Mouse (Mus musculus): Measurements from ENCODE around the gene Srsf10. TPM values are rescaled to one million over a fixed set of nuclear protein-coding genes. Genes with fewer than 3 reads are reported as not detected.

The Srsf10 gene
- polyA plus RNA-seq, 1 experiment: 193 TPM

GRCm38 (mm10) chr4:135880576-135880975 lies 25.0 kb downstream of the Srsf10 start:
- H3K4me3 ChIP-seq (ENCODE audit: insufficient read depth, low read length): no peak overlapping the region
- H3K4me1 ChIP-seq (ENCODE audit: control insufficient read depth, insufficient read depth, low read length): peaks cover 12% of the 10 kb centered on the region
- H3K27ac ChIP-seq (ENCODE audit: insufficient read depth, low read length): no peak overlapping the region
- TF ChIP-seq POLR2A (IDR thresholded peaks at IDR 0.05; ENCODE audit: low read depth, low read length): no peak
- no peak for TF ChIP-seq CTCF (IDR thresholded peaks at IDR 0.05; ENCODE audit: borderline replicate concordance, insufficient read depth, low read length)

- H3K27ac ChIP-seq (ENCODE audit: insufficient read depth, low read length): no peak overlapping the region
- TF ChIP-seq CTCF (IDR thresholded peaks at IDR 0.05; ENCODE audit: borderline replicate concordance, insufficient read depth, low read length): no peak
- no peak for TF ChIP-seq POLR2A (IDR thresholded peaks at IDR 0.05; ENCODE audit: low read depth, low read length)
- H3K4me3 ChIP-seq (ENCODE audit: insufficient read depth, low read length): no peak overlapping the region
- H3K4me1 ChIP-seq (ENCODE audit: control insufficient read depth, insufficient read depth, low read length): peaks cover 8% of the 10 kb centered on the region; the same call in 1 of the 2 replicates
Observed at GRCm38 (mm10) chr4:135882023-135882422, 26.5 kb downstream of the Srsf10 start.

- no peak overlapping the region for H3K4me3 ChIP-seq (ENCODE audit: insufficient read depth, low read length)
- peaks cover 8% of the 10 kb centered on the region; the same call in 1 of the 2 replicates for H3K4me1 ChIP-seq (ENCODE audit: control insufficient read depth, insufficient read depth, low read length)
- no peak overlapping the region for H3K27ac ChIP-seq (ENCODE audit: insufficient read depth, low read length)
- TF ChIP-seq CTCF (IDR thresholded peaks at IDR 0.05; ENCODE audit: borderline replicate concordance, insufficient read depth, low read length) (no peak), POLR2A (IDR thresholded peaks at IDR 0.05; ENCODE audit: low read depth, low read length) (no peak)
Observed at GRCm38 (mm10) chr4:135883401-135883851, 27.9 kb downstream of the Srsf10 start.

GRCm38 (mm10) chr4:135883881-135884516 lies 28.5 kb downstream of the Srsf10 start:
- H3K4me1 ChIP-seq (ENCODE audit: control insufficient read depth, insufficient read depth, low read length): peaks cover 8% of the 10 kb centered on the region; the same call in 1 of the 2 replicates
- TF ChIP-seq CTCF (IDR thresholded peaks at IDR 0.05; ENCODE audit: borderline replicate concordance, insufficient read depth, low read length): no peak
- TF ChIP-seq POLR2A (IDR thresholded peaks at IDR 0.05; ENCODE audit: low read depth, low read length): no peak
- H3K27ac ChIP-seq (ENCODE audit: insufficient read depth, low read length): no peak overlapping the region
- H3K4me3 ChIP-seq (ENCODE audit: insufficient read depth, low read length): no peak overlapping the region

DNA sequence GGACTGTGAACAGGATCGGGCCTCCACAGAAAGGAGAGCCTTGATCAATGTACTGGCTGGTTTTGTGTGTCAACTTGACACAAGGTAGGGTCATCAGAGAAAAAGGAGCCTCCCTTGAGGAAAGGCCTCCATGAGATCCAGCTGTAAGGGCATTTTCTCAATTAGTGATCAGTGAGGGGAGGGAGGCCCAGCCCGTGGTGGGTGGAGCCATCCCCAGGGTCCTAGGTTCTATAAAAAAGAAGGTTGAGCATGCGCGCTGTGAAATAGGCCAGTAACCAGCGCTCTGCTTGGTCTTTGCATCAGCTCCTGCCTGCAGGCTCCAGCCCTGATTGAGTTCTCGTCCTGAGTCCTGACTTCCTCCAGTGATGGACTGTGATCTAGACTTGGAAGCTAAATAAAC lies 29.0 kb downstream of the Srsf10 start:
- Histone ChIP-seq H3K27ac (ENCODE audit: insufficient read depth, low read length) (no peak overlapping the region), H3K4me3 (ENCODE audit: insufficient read depth, low read length) (no peak overlapping the region), H3K4me1 (ENCODE audit: control insufficient read depth, insufficient read depth, low read length) (peaks cover 8% of the 10 kb centered on the region; the same call in 1 of the 2 replicates)
- TF ChIP-seq POLR2A (IDR thresholded peaks at IDR 0.05; ENCODE audit: low read depth, low read length) (no peak), CTCF (IDR thresholded peaks at IDR 0.05; ENCODE audit: borderline replicate concordance, insufficient read depth, low read length) (no peak)

GRCm38 (mm10) chr4:135885676-135886075 lies 30.1 kb downstream of the Srsf10 start:
- no peak overlapping the region for H3K4me3 ChIP-seq (ENCODE audit: insufficient read depth, low read length)
- TF ChIP-seq CTCF (IDR thresholded peaks at IDR 0.05; ENCODE audit: borderline replicate concordance, insufficient read depth, low read length) (no peak), POLR2A (IDR thresholded peaks at IDR 0.05; ENCODE audit: low read depth, low read length) (no peak)

GRCm38 (mm10) chr4:135886184-135886583 lies 30.6 kb downstream of the Srsf10 start:
- H3K4me3 ChIP-seq (ENCODE audit: insufficient read depth, low read length): no peak overlapping the region
- no peak overlapping the region for H3K27ac ChIP-seq (ENCODE audit: insufficient read depth, low read length)
- no peak for TF ChIP-seq POLR2A (IDR thresholded peaks at IDR 0.05; ENCODE audit: low read depth, low read length)
- no peak for TF ChIP-seq CTCF (IDR thresholded peaks at IDR 0.05; ENCODE audit: borderline replicate concordance, insufficient read depth, low read length)
- peaks cover 8% of the 10 kb centered on the region; the same call in 1 of the 2 replicates for H3K4me1 ChIP-seq (ENCODE audit: control insufficient read depth, insufficient read depth, low read length)

More at GRCm38 (mm10) chr4:135885676-135886075, 30.1 kb downstream of the Srsf10 start:
- no peak overlapping the region for H3K27ac ChIP-seq (ENCODE audit: insufficient read depth, low read length)
- peaks cover 8% of the 10 kb centered on the region; the same call in 1 of the 2 replicates for H3K4me1 ChIP-seq (ENCODE audit: control insufficient read depth, insufficient read depth, low read length)

DNA sequence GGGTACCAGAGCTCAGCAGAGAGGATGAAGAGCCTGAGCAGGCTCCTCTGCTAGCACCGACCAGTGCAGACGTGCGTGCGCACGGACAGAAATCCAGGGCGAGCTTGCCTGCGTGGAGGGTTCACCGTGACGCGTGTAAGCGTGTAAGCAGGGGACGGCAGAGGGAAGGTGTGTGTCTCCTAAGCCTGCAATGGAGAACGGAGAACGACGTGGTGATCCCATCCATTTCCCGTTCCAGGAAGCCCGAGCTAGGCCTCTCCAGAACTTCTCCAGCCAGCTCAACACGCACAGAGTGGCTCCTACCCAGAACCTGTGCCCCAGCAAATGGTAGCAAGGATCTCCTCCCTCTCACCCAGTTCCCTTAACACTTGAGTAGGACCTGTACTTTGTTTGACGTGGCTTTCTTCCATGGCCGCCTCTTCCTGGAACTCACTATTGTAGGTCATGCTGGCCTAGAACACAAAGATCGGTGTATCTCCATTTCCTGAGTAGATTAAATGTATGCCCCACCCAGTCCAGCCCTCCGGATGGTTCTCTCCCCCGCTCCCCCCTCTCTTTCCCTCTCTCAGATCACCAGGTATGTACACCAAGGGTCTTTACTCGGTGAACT lies 33.0 kb downstream of the Srsf10 start:
- TF ChIP-seq POLR2A (IDR thresholded peaks at IDR 0.05; ENCODE audit: low read depth, low read length): no peak
- TF ChIP-seq CTCF (IDR thresholded peaks at IDR 0.05; ENCODE audit: borderline replicate concordance, insufficient read depth, low read length): no peak
- no peak overlapping the region for H3K27ac ChIP-seq (ENCODE audit: insufficient read depth, low read length)
- H3K4me1 ChIP-seq (ENCODE audit: control insufficient read depth, insufficient read depth, low read length): peaks cover 5% of the 10 kb centered on the region; the same call in 1 of the 2 replicates
- no peak overlapping the region for H3K4me3 ChIP-seq (ENCODE audit: insufficient read depth, low read length)

GRCm38 (mm10) chr4:135889146-135889883 lies 33.8 kb downstream of the Srsf10 start:
- Histone ChIP-seq H3K27ac (ENCODE audit: insufficient read depth, low read length) (no peak overlapping the region), H3K4me3 (ENCODE audit: insufficient read depth, low read length) (no peak overlapping the region), H3K4me1 (ENCODE audit: control insufficient read depth, insufficient read depth, low read length) (no peaks in the 10 kb centered on the region)
- no peak for TF ChIP-seq CTCF (IDR thresholded peaks at IDR 0.05; ENCODE audit: borderline replicate concordance, insufficient read depth, low read length)
- no peak for TF ChIP-seq POLR2A (IDR thresholded peaks at IDR 0.05; ENCODE audit: low read depth, low read length)
